Mouse (Mus musculus) olfactory bulb, adult 2 months (tissue): ENCODE data around the gene Prf1.

Source experiments
- CTCF ChIP-seq: fragments of 200-500 bp; IDR thresholded peaks from 2 replicates; pipeline ENCODE4 v1.5.1; 2012; ENCODE audit warnings: low read depth, mild to moderate bottlenecking, low read length, moderate library complexity; ENCODE audit not compliant: insufficient read depth
- POLR2A ChIP-seq: fragments of 200-500 bp; IDR thresholded peaks from 2 replicates; pipeline ENCODE4 v1.6.1; 2012; ENCODE audit warnings: mild to moderate bottlenecking, low read depth, low read length, moderate library complexity; ENCODE audit not compliant: insufficient read depth

DNA sequence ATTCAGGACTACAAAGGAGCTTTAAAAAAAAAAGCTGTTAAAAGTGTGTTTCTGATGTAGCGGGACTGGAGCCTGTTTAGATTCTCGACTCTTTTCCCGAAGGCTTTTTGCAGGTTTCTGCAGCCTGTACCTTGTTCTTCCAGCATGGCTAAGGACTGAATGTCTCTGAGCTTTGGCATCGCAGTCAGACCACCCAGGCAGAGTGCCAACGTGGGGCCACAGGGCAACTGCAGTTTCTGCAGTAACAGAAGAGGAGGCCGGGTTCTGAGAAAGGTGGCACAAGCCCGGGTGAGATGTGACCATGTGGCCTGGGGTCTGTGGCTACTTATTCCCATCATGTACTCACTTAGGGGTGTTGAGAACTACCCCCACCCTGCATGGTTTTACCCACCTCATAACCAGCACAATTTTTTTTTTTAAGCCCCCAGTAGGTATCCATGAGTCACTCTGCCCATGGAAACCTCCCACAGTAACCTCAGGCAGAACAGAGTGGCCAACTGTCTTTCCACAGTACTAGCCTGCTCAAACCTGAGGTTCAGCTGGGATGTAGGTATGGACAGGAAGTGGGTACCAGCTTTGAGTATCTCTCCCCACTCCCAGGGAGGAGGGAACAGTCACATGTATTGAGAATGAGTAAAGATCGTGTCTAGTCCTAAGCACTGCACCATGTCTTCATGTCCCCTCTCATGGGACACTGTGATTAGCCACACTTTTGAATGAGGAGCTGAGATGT lies 754 bp upstream of the Prf1 start:
- TF ChIP-seq CTCF (no peak), POLR2A (no peak)
